ENCODE assay signal across 18 mouse cellular contexts in genomic region chr2:17710083-17710482, GRCm38 (mm10). TPM values are rescaled to one million over a fixed set of nuclear protein-coding genes. Genes with fewer than 3 reads are reported as not detected.
DNase-seq lines count a peak whose midpoint lies in the region; ATAC-seq and TF ChIP-seq lines count a peak whose summit lies in the region.
"Had no signal": no experiment of that assay in that cellular context is flagged by ENCODE, and none has a peak within 500 bp of the region (broad histone marks: within the 10 kb centered on the region; RNA-seq: fewer than 3 reads in every experiment).

No protein-coding gene starts in this region.

- no peak for TF ChIP-seq CTCF in left cerebral cortex, adult 2 months (IDR thresholded peaks at IDR 0.05)
- no peak for TF ChIP-seq CTCF in brain, embryonic 14.5 days (IDR thresholded peaks at IDR 0.05; ENCODE audit: borderline replicate concordance, extremely low read depth, insufficient read depth, insufficient read length)

- H3K4me3 ChIP-seq in forebrain, embryonic 14.5 days (ENCODE audit: low read depth, low read length) = no peak overlapping the region
- no peak overlapping the region for H3K4me3 ChIP-seq in forebrain, embryonic 11.5 days (ENCODE audit: low read depth, low read length)
- H3K4me3 ChIP-seq in left cerebral cortex, adult 2 months = no peak overlapping the region
- H3K4me3 ChIP-seq: erythroblast, embryonic 14.5 days; heart, embryonic 15.5 days; limb, embryonic 13.5 days had no signal

- no peak overlapping the region for H3K4me2 ChIP-seq in forebrain, embryonic 14.5 days (ENCODE audit: low read length)
- H3K4me2 ChIP-seq in forebrain, embryonic 11.5 days (ENCODE audit: low read depth, low read length, severe bottlenecking) = no peak overlapping the region
- H3K4me2 ChIP-seq: heart, embryonic 15.5 days; limb, embryonic 13.5 days had no signal

- peak; percentile 34; the same call in 1 of the 2 replicates for ATAC-seq in forebrain, embryonic 14.5 days
- ATAC-seq in forebrain, embryonic 11.5 days (replicated peaks; ENCODE audit: low FRiP score) = no peak
- ATAC-seq: liver, postnatal 0 days had no signal

- peak; percentile 55 for DNase-seq in forebrain, embryonic 14.5 days (ENCODE audit: low spot score)
- no peak for DNase-seq in forebrain, embryonic 11.5 days (ENCODE audit: low spot score)
- DNase-seq in left cerebral cortex, adult 2 months (ENCODE audit: extremely low spot score in 1 of 2, low spot score in 2 of 2) = no peak
- DNase-seq in left cerebral cortex, postnatal 36 days (ENCODE audit: low spot score in 2 of 2) = no peak
- DNase-seq in adipocyte (ENCODE audit: low spot score) = peak; percentile 2
- DNase-seq in brain, embryonic 14.5 days (ENCODE audit: low read depth) = peak; percentile 70
- no peak for DNase-seq in heart, adult 8-10 months (ENCODE audit: low spot score)
- DNase-seq: embryo, embryonic 11 days; kidney, adult 2 months; kidney, postnatal 4 days; layer of hippocampus, postnatal 36 days; liver, postnatal 0 days; right cerebral cortex, adult 18-20 months; thymus, adult 2 months had no signal

- WGBS in forebrain, embryonic 14.5 days = 48% methylated on average over 2 of the region's 2 CpGs
- WGBS in forebrain, embryonic 11.5 days = 79% methylated on average over 2 of the region's 2 CpGs

- intact Hi-C loops in left cerebral cortex, adult 2 months (cut with DNase I) = no loop called here
- intact Hi-C loops in left cerebral cortex, postnatal 36 days (cut with DNase I) = no loop called here

- no peaks in the 10 kb centered on the region for H3K4me1 ChIP-seq in forebrain, embryonic 14.5 days (ENCODE audit: control insufficient read depth, insufficient read depth, low read length)
- H3K4me1 ChIP-seq in forebrain, embryonic 11.5 days (replicated peaks; ENCODE audit: control insufficient read depth, insufficient read depth, low read length) = no peaks in the 10 kb centered on the region
- H3K4me1 ChIP-seq: heart, embryonic 15.5 days had no signal

- no peaks in the 10 kb centered on the region for H3K36me3 ChIP-seq in forebrain, embryonic 14.5 days (ENCODE audit: control insufficient read depth, insufficient read depth, low read length)
- H3K36me3 ChIP-seq in forebrain, embryonic 11.5 days (ENCODE audit: control insufficient read depth, insufficient read depth, low read length) = no peaks in the 10 kb centered on the region
- H3K36me3 ChIP-seq: G1E; heart, embryonic 15.5 days; limb, embryonic 13.5 days had no signal

- H3K9ac ChIP-seq in forebrain, embryonic 14.5 days (ENCODE audit: low read length) = no peak overlapping the region
- H3K9ac ChIP-seq in forebrain, embryonic 11.5 days (ENCODE audit: low read length) = no peak overlapping the region
- H3K9ac ChIP-seq: heart, embryonic 15.5 days; limb, embryonic 13.5 days; liver, postnatal 0 days had no signal

- no peak for TF ChIP-seq POLR2A in brain, embryonic 14.5 days (IDR thresholded peaks at IDR 0.05; ENCODE audit: borderline replicate concordance, extremely low read depth, insufficient read depth, insufficient read length, poor library complexity, severe bottlenecking)

- H3K27me3 ChIP-seq in forebrain, embryonic 14.5 days (replicated peaks; ENCODE audit: control insufficient read depth, insufficient read depth, low read length) = no peaks in the 10 kb centered on the region
- H3K27me3 ChIP-seq in forebrain, embryonic 11.5 days (ENCODE audit: control insufficient read depth, insufficient read depth, low read length) = no peaks in the 10 kb centered on the region
- H3K27me3 ChIP-seq: heart, embryonic 15.5 days; limb, embryonic 13.5 days had no signal

- H3K9me3 ChIP-seq in forebrain, embryonic 14.5 days (replicated peaks; ENCODE audit: control insufficient read depth, low read length) = no peaks in the 10 kb centered on the region
- no peaks in the 10 kb centered on the region for H3K9me3 ChIP-seq in forebrain, embryonic 11.5 days (ENCODE audit: control insufficient read depth, low read length)
- H3K9me3 ChIP-seq: G1E; heart, embryonic 15.5 days; limb, embryonic 13.5 days had no signal

- no peak overlapping the region for H3K27ac ChIP-seq in forebrain, embryonic 14.5 days (ENCODE audit: low read depth, low read length)
- H3K27ac ChIP-seq in forebrain, embryonic 11.5 days (ENCODE audit: low read depth, low read length) = no peak overlapping the region
- H3K27ac ChIP-seq in left cerebral cortex, adult 2 months = peak overlapping the region; percentile 55
- H3K27ac ChIP-seq: heart, embryonic 15.5 days; limb, embryonic 13.5 days had no signal

RNA-seq across cellular contexts. Expression of gene Nebl, which starts 21.2 kb away (rescaled TPM):
- polyA plus RNA-seq in forebrain, embryonic 14.5 days (2014; fragmentation: Nextera tagmentation; extraction: Ambion mirVana) = 3.5 and 5.8 TPM in 2 replicates
- 4.6 and 5.3 TPM in 2 replicates for polyA plus RNA-seq in forebrain, embryonic 11.5 days (2014; fragmentation: Nextera tagmentation; extraction: Ambion mirVana)
- total RNA-seq in left cerebral cortex, adult 2 months (2021) = 10 to 100 TPM; 80.3 to 80.9 TPM
- 10 to 100 TPM; 70.4 to 79.5 TPM for total RNA-seq in left cerebral cortex, postnatal 36 days (2021)
- 6.6 and 9.1 TPM in 2 replicates for polyA plus RNA-seq in brain, embryonic 14.5 days (2012; rRNA removed)
- 100 to 1,000 TPM; 292 to 343 (median 327) TPM for total RNA-seq in heart, adult 8-10 months (2022)

Comparison
In these comparisons a context has a peak if more than half of its experiments do, and no peak if none do; other contexts are left out.
1. DNase-seq: peak in forebrain, embryonic 14.5 days (single experiment), adipocyte (single experiment) and brain, embryonic 14.5 days (single experiment); none in forebrain, embryonic 11.5 days (single experiment), left cerebral cortex, adult 2 months (0 of 2), left cerebral cortex, postnatal 36 days (0 of 2) and heart, adult 8-10 months (single experiment).